Mouse (Mus musculus) left cerebral cortex, adult 11 months (tissue): Measurements from ENCODE around the gene Gm47996.

Experiments used
- DNase-seq: peaks from one replicate; pipeline ENCODE4 v3.0.0; 2022; ENCODE audit warnings: low spot score

Gene Gm47996

GRCm38 (mm10) chr1:151250109-151250508 lies 40.2 kb downstream of the Gm47996 start:
- DNase-seq: no peak

GRCm38 (mm10) chr1:151250529-151251193 lies 40.7 kb downstream of the Gm47996 start:
- DNase-seq: peak; percentile 61

DNA sequence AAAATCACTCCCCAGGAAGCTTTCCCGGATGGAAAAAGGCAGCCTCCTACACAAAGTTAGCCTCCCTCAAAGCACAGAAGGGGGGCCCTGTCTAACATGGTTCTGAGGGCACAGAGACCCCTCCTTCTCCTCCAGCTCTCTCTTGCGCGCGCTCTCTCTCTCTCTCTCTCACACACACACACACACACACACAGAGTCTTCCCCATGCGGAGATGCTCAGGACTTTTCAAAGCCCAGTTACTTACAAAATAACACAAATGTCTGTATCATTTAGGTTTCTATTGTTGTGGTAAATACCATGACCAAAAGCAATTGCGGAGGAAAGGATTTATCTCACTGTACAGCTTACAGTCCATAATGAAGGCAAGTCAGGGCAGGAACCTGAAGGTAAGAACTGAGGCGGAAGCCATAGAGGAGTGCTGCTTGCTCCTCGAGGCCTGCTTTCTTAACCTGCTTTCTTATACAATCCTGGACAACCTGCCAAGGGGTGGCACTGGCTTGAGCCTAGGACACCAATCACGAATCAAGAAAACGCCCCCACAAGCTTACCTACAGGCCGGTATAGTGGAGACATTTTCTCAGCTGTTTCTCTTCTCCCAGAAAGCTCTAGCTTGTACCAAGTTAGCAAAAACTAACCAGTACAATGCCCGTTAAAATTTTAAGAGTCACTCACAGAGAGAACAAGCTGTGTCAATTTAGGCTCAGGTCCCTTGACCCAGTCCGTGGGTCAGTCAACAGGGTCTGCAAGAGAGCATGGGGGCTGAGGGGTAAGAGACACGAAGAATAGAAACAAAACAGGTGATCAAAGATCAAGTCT lies 41.5 kb downstream of the Gm47996 start:
- no peak for DNase-seq

- DNase-seq: no peak
These were observed 45.5 kb downstream of the Gm47996 start for GRCm38 (mm10) chr1:151255422-151255821.

DNA sequence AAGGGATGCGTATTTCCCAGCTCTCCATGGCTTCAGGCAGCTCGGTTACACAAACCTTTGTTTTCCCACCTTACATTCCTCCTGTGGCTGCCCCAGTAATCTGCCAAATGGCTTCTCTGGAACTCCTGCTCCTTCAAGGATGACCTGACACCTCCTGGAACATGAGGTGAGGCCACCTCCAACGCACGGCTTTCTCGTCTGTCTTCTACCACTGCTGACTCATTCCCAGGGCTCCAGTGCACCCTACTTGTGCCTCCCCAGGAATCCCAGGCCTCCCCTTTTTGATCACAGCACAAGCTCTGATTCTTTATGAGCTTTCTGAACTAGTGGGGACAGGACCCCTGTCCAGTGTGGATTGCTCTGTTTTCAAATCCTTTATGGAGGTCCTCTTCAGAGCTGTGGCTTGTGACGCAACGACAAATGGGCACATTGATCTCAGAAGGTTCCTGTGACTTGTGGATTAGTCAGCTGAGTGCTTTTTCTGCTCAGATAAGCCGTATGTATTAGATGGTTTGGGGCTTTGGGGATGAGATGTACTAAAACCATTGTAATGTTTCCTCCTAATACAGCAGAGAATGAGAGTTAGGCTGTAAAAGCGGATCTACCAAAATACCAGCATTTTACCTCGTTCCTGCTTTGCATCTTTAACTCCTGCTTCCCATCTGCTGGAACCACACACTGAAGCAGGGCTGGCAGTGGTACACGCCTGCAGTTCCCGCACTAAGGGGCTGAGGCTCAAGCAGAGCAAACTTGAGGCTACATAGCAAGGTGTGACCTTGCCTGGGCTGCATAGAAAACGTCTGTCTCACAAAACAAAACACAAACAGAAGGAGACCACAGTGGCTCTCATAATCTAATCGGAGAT lies 48.4 kb downstream of the Gm47996 start:
- no peak for DNase-seq

GRCm38 (mm10) chr1:151259061-151259460 lies 49.1 kb downstream of the Gm47996 start:
- DNase-seq: no peak
